ENCODE assay signal across 13 mouse cellular contexts in the genomic region with DNA sequence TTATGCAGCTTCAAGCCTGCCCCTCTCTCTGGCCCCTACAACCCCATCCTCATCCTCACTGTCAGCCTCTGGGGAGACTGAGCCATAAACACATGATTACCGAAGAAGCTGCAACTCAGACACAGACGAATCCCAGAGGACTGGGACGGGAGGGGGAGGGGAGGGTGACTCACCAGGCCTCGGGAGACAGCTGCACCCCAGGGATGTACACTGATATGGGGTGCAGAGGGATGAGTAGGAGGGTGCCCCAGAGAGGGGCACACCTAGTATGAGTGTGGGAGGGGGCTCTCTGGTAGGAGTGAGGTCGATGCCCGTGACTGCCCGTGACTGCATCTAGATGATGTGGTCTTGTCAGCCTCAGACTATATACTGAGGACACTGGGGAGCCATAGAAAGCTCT.
DNase-seq lines count a peak whose midpoint lies in the region; ATAC-seq and TF ChIP-seq lines count a peak whose summit lies in the region.
"Had no signal": no experiment of that assay in that cellular context is flagged by ENCODE, and none has a peak within 500 bp of the region (broad histone marks: within the 10 kb centered on the region; RNA-seq: fewer than 3 reads in every experiment).

No protein-coding gene starts in this region.

- H3K36me3 ChIP-seq in kidney, postnatal 0 days (ENCODE audit: insufficient read depth, low read length) = no peaks in the 10 kb centered on the region
- H3K36me3 ChIP-seq in midbrain, embryonic 13.5 days = peaks cover 14% of the 10 kb centered on the region; the same call in 1 of the 2 replicates
- H3K36me3 ChIP-seq: heart, embryonic 15.5 days had no signal

- H3K4me2 ChIP-seq in kidney, postnatal 0 days (ENCODE audit: low read length) = no peak overlapping the region
- no peak overlapping the region for H3K4me2 ChIP-seq in midbrain, embryonic 13.5 days (replicated peaks)
- H3K4me2 ChIP-seq: heart, embryonic 15.5 days had no signal

- H3K4me3 ChIP-seq in kidney, postnatal 0 days (replicated peaks; ENCODE audit: low read depth, low read length) = no peak overlapping the region
- H3K4me3 ChIP-seq in midbrain, embryonic 13.5 days (replicated peaks) = no peak overlapping the region
- H3K4me3 ChIP-seq: heart, embryonic 15.5 days; limb, embryonic 10.5 days had no signal

- H3K27me3 ChIP-seq in kidney, postnatal 0 days (ENCODE audit: insufficient read depth, low read length) = no peaks in the 10 kb centered on the region
- no peaks in the 10 kb centered on the region for H3K27me3 ChIP-seq in midbrain, embryonic 13.5 days
- H3K27me3 ChIP-seq: heart, embryonic 15.5 days had no signal

- ATAC-seq in kidney, postnatal 0 days (replicated peaks; ENCODE audit: low FRiP score, low read depth) = 0 out of 2 replicates have a peak, but pooled peaks have one; percentile 17
- ATAC-seq in midbrain, embryonic 13.5 days = 0 out of 2 replicates have a peak, but pooled peaks have one; percentile 44
- ATAC-seq: inflammation-experienced regulatory T-cells, adult 6 months had no signal

- no peaks in the 10 kb centered on the region for H3K9me3 ChIP-seq in kidney, postnatal 0 days (replicated peaks; ENCODE audit: low read length)
- H3K9me3 ChIP-seq in midbrain, embryonic 13.5 days = no peaks in the 10 kb centered on the region
- H3K9me3 ChIP-seq: heart, embryonic 15.5 days; limb, embryonic 10.5 days had no signal

- H3K4me1 ChIP-seq in kidney, postnatal 0 days (replicated peaks; ENCODE audit: insufficient read depth, low read length) = no peaks in the 10 kb centered on the region; the same call in none of the 2 replicates
- H3K4me1 ChIP-seq in midbrain, embryonic 13.5 days (replicated peaks) = peaks cover 45% of the 10 kb centered on the region

- 62% methylated on average over 7 of the region's 7 CpGs for WGBS in kidney, postnatal 0 days
- 83% methylated on average over 7 of the region's 7 CpGs for WGBS in midbrain, embryonic 13.5 days

- peak; percentile 35 for DNase-seq in adrenal gland, postnatal 10 days
- DNase-seq in adrenal gland, adult 8-10 months = no peak
- no peak for DNase-seq in kidney, postnatal 0 days (ENCODE audit: low spot score)
- DNase-seq in kidney, adult 11 months = no peak
- peak; percentile 25 for DNase-seq in Muller cell, postnatal 12 days (ENCODE audit: inconsistent ontology term)
- no peak for DNase-seq in heart, adult 18-20 months
- DNase-seq in right cerebral cortex, postnatal 25 days = no peak
- DNase-seq: forebrain, postnatal 0 days had no signal

- TF ChIP-seq CTCF in kidney, postnatal 0 days (IDR thresholded peaks at IDR 0.05; ENCODE audit: low read depth) = no peak

- H3K9ac ChIP-seq in kidney, postnatal 0 days (ENCODE audit: low read depth, low read length) = no peak overlapping the region
- no peak overlapping the region for H3K9ac ChIP-seq in midbrain, embryonic 13.5 days (replicated peaks)
- H3K9ac ChIP-seq: forebrain, postnatal 0 days; heart, embryonic 15.5 days; liver, embryonic 14.5 days had no signal

- H3K27ac ChIP-seq in kidney, postnatal 0 days = no peak overlapping the region
- H3K27ac ChIP-seq in midbrain, embryonic 13.5 days = peak overlapping the region; percentile 30; the same call in 1 of the 2 replicates
- H3K27ac ChIP-seq: heart, embryonic 15.5 days; liver, embryonic 14.5 days had no signal

Comparison
In these comparisons a context has a peak if more than half of its experiments do, and no peak if none do; other contexts are left out.
1. DNase-seq: peak in adrenal gland, postnatal 10 days (single experiment) and Muller cell, postnatal 12 days (single experiment); none in adrenal gland, adult 8-10 months (single experiment), kidney, postnatal 0 days (single experiment), kidney, adult 11 months (single experiment), heart, adult 18-20 months (0 of 2) and right cerebral cortex, postnatal 25 days (single experiment).